Mouse (Mus musculus): ENCODE data around the gene Rad51d. TPM values are rescaled to one million over a fixed set of nuclear protein-coding genes. Genes with fewer than 3 reads are reported as not detected.

The Rad51d gene
- polyA plus RNA-seq, 2 experiments, result 3.5 to 6.8 TPM

DNA sequence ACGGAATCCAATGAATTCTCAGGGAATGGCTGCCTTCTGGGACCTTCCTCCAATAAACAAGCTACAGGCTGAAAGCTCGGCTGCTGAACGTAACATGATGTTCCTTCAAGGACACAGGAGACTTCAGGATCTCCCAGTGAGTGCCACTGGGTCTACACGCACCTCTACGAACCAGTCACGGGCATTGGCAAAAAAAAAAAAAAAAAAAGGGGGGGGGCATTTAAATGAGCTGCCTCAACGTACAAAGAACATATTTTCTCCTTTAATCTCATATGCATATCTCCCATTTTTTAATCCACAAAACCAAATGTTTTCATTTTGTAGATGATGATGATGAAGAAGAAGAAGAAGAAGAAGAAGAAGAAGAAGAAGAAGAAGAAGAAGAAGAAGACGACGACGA is 24.5 kb downstream of the Rad51d start:
- H3K9ac ChIP-seq (replicated peaks), result no peak overlapping the region
- DNase-seq (ENCODE audit: low read depth in 3 of 3, low spot score in 3 of 3) (no peak), ATAC-seq (ENCODE audit: insufficient read depth) (no peak)
- H3K4me3 ChIP-seq (ENCODE audit: insufficient read depth in 1 of 2, low read depth in 2 of 2, low read length in 2 of 2), result no peak overlapping the region; a peak in 1 of 4 replicates
- whole genome bisulfite sequencing (ENCODE audit: insufficient replicate concordance), result 68% methylated on average over 10 of the region's 10 CpGs
- no peaks in the 10 kb centered on the region for H3K27me3 ChIP-seq (ENCODE audit: control insufficient read depth, insufficient read depth, low read length)
- peaks cover 59 to 62% of the 10 kb centered on the region in 2 experiments for H3K4me1 ChIP-seq (replicated peaks; ENCODE audit: control insufficient read depth in 2 of 2, insufficient read depth in 2 of 2, low read length in 1 of 2)
- no peaks in the 10 kb centered on the region; the same call in none of the 2 replicates for H3K36me3 ChIP-seq (replicated peaks; ENCODE audit: control insufficient read depth, insufficient read depth, low read depth)
- peak overlapping the region; percentile 38 for H3K27ac ChIP-seq
- no peak for TF ChIP-seq EP300 (IDR thresholded peaks at IDR 0.05; ENCODE audit: low read depth)
- TF ChIP-seq CTCF (IDR thresholded peaks at IDR 0.05; ENCODE audit: low read depth), result no peak
- no peaks in the 10 kb centered on the region for H3K9me3 ChIP-seq (ENCODE audit: control insufficient read depth, low read length)
- peak overlapping the region; percentile 80 for H3K4me2 ChIP-seq (ENCODE audit: low read depth)

DNA sequence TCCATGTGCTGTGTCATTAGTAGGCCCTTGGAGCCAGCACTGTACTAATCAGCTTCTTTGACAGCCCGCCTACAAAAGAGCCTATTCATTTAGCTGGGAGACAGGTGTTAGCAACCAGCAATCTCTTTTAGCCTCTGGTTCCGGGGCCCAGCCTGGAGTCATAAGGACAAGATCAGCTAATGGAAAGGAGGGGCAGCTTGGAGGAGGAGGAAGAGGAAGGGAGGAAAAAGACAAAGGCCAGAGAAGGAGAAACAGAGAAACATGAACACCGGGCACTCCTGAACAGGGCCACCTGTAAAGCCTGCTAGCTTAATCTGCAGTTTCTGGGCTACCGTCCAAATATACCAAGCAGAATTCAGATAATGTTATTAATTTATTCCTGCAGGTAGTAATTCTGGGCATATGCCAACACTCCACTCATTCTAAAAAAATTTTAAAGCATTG is 26.9 kb downstream of the Rad51d start:
- Histone ChIP-seq H3K27me3 (ENCODE audit: control insufficient read depth, insufficient read depth, low read length) (no peaks in the 10 kb centered on the region), H3K4me2 (ENCODE audit: low read depth) (no peak overlapping the region; the same call in 1 of the 2 replicates), H3K4me3 (ENCODE audit: insufficient read depth in 1 of 2, low read depth in 2 of 2, low read length in 2 of 2) (no peak overlapping the region), H3K27ac (peak overlapping the region; percentile 53), H3K4me1 (replicated peaks; ENCODE audit: control insufficient read depth in 2 of 2, insufficient read depth in 2 of 2, low read length in 1 of 2) (peaks cover 50 to 56% of the 10 kb centered on the region in 2 experiments), H3K9me3 (ENCODE audit: control insufficient read depth, low read length) (no peaks in the 10 kb centered on the region), H3K36me3 (replicated peaks; ENCODE audit: control insufficient read depth, insufficient read depth, low read depth) (no peaks in the 10 kb centered on the region; the same call in none of the 2 replicates), H3K9ac (replicated peaks) (no peak overlapping the region; the same call in 1 of the 2 replicates)
- WGBS (ENCODE audit: insufficient replicate concordance), result 40% methylated on average over 4 of the region's 4 CpGs
- no peak for TF ChIP-seq CTCF (IDR thresholded peaks at IDR 0.05; ENCODE audit: low read depth)
- no peak for TF ChIP-seq EP300 (IDR thresholded peaks at IDR 0.05; ENCODE audit: low read depth)
- ATAC-seq (ENCODE audit: insufficient read depth), result peak; percentile 63; the same call in 1 of the 2 replicates
- DNase-seq (ENCODE audit: low read depth in 3 of 3, low spot score in 3 of 3), result peak in 2 of 3 experiments; percentile 38 to 50

DNA sequence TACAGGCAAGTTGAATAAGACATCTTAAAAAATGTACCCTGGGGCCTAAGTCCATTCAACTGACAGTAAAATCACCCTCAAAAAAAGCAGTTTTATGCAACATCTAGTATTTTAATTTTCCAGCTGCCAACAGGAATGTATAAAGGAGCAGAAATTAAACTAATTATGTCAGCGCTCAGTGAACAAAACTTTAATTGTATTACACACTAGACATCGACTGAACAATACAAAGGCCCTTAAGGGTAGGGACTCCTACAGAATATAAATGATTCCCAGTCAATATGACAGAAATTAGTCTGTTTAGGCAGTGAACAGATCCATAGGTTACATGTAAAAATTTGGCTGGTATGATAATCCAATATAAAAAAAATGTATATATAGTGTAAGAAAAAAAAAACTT is 27.4 kb downstream of the Rad51d start:
- Histone ChIP-seq H3K36me3 (replicated peaks; ENCODE audit: control insufficient read depth, insufficient read depth, low read depth) (no peaks in the 10 kb centered on the region; the same call in none of the 2 replicates), H3K27ac (peak overlapping the region; percentile 53), H3K27me3 (ENCODE audit: control insufficient read depth, insufficient read depth, low read length) (no peaks in the 10 kb centered on the region), H3K4me2 (ENCODE audit: low read depth) (peak overlapping the region; percentile 45), H3K4me3 (ENCODE audit: insufficient read depth in 1 of 2, low read depth in 2 of 2, low read length in 2 of 2) (no peak overlapping the region), H3K9ac (replicated peaks) (peak overlapping the region; percentile 49), H3K9me3 (ENCODE audit: control insufficient read depth, low read length) (no peaks in the 10 kb centered on the region), H3K4me1 (replicated peaks; ENCODE audit: control insufficient read depth in 2 of 2, insufficient read depth in 2 of 2, low read length in 1 of 2) (peaks cover 46 to 52% of the 10 kb centered on the region in 2 experiments)
- no peak for ATAC-seq (ENCODE audit: insufficient read depth)
- TF ChIP-seq EP300 (IDR thresholded peaks at IDR 0.05; ENCODE audit: low read depth), result no peak
- TF ChIP-seq CTCF (IDR thresholded peaks at IDR 0.05; ENCODE audit: low read depth), result no peak
- 78% methylated on average over 2 of the region's 2 CpGs for WGBS (ENCODE audit: insufficient replicate concordance)
- no peak for DNase-seq (ENCODE audit: low read depth in 3 of 3, low spot score in 3 of 3)

DNA sequence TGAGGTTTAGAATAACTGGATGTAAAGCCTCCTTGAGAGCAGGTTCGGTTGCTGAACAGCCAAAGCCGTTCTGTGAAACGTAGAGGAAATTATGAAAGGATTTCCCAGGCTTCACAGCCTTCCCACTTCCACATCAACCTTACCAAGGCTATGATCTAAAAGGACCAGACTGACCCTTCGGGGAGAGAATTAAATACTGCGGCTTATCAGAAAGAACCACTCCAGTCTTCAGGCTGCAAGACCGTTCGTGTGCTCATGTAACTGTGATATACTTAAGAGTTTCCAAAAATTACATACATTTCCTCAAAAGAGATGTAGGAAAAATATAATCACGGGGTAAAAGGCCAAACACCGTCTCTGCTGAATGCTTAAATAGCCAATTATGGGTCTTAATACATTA is 27.8 kb downstream of the Rad51d start:
- ATAC-seq (ENCODE audit: insufficient read depth) (peak; percentile 64; the same call in 1 of the 2 replicates), DNase-seq (ENCODE audit: low read depth in 3 of 3, low spot score in 3 of 3) (no peak)
- Histone ChIP-seq H3K27ac (peak overlapping the region; percentile 53), H3K4me1 (replicated peaks; ENCODE audit: control insufficient read depth in 2 of 2, insufficient read depth in 2 of 2, low read length in 1 of 2) (peaks cover 42 to 49% of the 10 kb centered on the region in 2 experiments), H3K27me3 (ENCODE audit: control insufficient read depth, insufficient read depth, low read length) (no peaks in the 10 kb centered on the region), H3K4me2 (ENCODE audit: low read depth) (peak overlapping the region; percentile 45), H3K9me3 (ENCODE audit: control insufficient read depth, low read length) (no peaks in the 10 kb centered on the region), H3K4me3 (ENCODE audit: insufficient read depth in 1 of 2, low read depth in 2 of 2, low read length in 2 of 2) (no peak overlapping the region), H3K36me3 (replicated peaks; ENCODE audit: control insufficient read depth, insufficient read depth, low read depth) (no peaks in the 10 kb centered on the region; the same call in none of the 2 replicates), H3K9ac (replicated peaks) (peak overlapping the region; percentile 49)
- WGBS (ENCODE audit: insufficient replicate concordance), result 22% methylated on average over 9 of the region's 9 CpGs
- peak; percentile 34 for TF ChIP-seq EP300 (IDR thresholded peaks at IDR 0.05; ENCODE audit: low read depth)
- no peak for TF ChIP-seq CTCF (IDR thresholded peaks at IDR 0.05; ENCODE audit: low read depth)

DNA sequence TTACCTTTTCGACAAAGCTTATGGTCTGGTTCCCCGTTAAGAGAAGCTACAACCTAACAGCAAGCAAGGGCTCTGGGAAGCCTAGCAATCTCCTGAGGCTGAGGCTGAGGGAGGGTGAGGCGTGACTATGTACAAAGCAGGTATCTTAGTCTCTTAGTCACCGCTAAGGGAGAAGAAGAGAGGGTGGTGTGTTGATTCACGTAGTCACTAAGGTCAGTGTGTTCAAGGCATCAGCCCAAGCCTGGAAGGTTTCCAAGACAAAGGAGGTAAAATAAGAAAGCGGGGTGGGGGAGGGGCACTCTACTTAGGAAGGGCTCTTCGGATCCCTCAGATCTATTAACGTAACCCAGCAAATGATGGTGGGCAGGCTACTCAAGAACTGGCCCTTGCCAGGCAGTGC is 28.9 kb downstream of the Rad51d start:
- DNase-seq (ENCODE audit: low read depth in 3 of 3, low spot score in 3 of 3) (no peak), ATAC-seq (ENCODE audit: insufficient read depth) (no peak)

More for the DNA sequence above, 28.9 kb downstream of the Rad51d start:
- H3K4me2 ChIP-seq (ENCODE audit: low read depth), result no peak overlapping the region
- H3K27me3 ChIP-seq (ENCODE audit: control insufficient read depth, insufficient read depth, low read length), result no peaks in the 10 kb centered on the region
- no peak overlapping the region for H3K27ac ChIP-seq
- no peak for TF ChIP-seq EP300 (IDR thresholded peaks at IDR 0.05; ENCODE audit: low read depth)
- no peak for TF ChIP-seq CTCF (IDR thresholded peaks at IDR 0.05; ENCODE audit: low read depth)
- no peaks in the 10 kb centered on the region; the same call in none of the 2 replicates for H3K36me3 ChIP-seq (replicated peaks; ENCODE audit: control insufficient read depth, insufficient read depth, low read depth)
- no peak overlapping the region for H3K9ac ChIP-seq (replicated peaks)
- WGBS (ENCODE audit: insufficient replicate concordance), result 75% methylated on average over 8 of the region's 8 CpGs
- H3K4me3 ChIP-seq (ENCODE audit: insufficient read depth in 1 of 2, low read depth in 2 of 2, low read length in 2 of 2), result no peak overlapping the region
- H3K9me3 ChIP-seq (ENCODE audit: control insufficient read depth, low read length), result no peaks in the 10 kb centered on the region
- peaks cover 34 to 45% of the 10 kb centered on the region in 2 experiments for H3K4me1 ChIP-seq (replicated peaks; ENCODE audit: control insufficient read depth in 2 of 2, insufficient read depth in 2 of 2, low read length in 1 of 2)

Measured in liver, embryonic 14.5 days (tissue).